Mouse (Mus musculus) midbrain, embryonic 14.5 days (tissue): ENCODE data around the gene Dnase1l3. TPM values are rescaled to one million over a fixed set of nuclear protein-coding genes. Genes with fewer than 3 reads are reported as not detected.
"Not testable (repeated sequence)": the region's sequence is repeated elsewhere in the genome, so short reads cannot be mapped to it uniquely, and the experiment has no call there.

ENCODE experiments used
- ATAC-seq: fragments of 200-750 bp; cut with Nextera tagmentation; 2 replicates; pipeline ENCODE4 v1.8.0; 2017; ENCODE audit warnings: moderate number of reproducible peaks, moderate library complexity; ENCODE audit not compliant: low FRiP score, low TSS enrichment
- DNase-seq: peaks from one replicate; pipeline ENCODE4 v3.0.0-alpha.2; 2015
- H3K27ac ChIP-seq: fragments of 300-500 bp; sonication (generic); replicated peaks from 2 replicates; pipeline ENCODE4 v1.5.1; 2014; ENCODE audit warnings: mild to moderate bottlenecking, low read depth, low read length, moderate library complexity
- H3K27me3 ChIP-seq: fragments of 300-500 bp; sonication (generic); 2 replicates; pipeline ENCODE4 v1.6.1; 2014; ENCODE audit warnings: low read length, control low read depth, mixed read lengths; ENCODE audit not compliant: control insufficient read depth, insufficient read depth
- H3K36me3 ChIP-seq: fragments of 300-500 bp; sonication (generic); 2 replicates; pipeline ENCODE4 v1.6.1; 2014; ENCODE audit warnings: low read length, control low read depth; ENCODE audit not compliant: control insufficient read depth, insufficient read depth
- H3K4me1 ChIP-seq: fragments of 300-500 bp; sonication (generic); 2 replicates; pipeline ENCODE4 v1.6.1; 2014; ENCODE audit warnings: mild to moderate bottlenecking, antibody characterized with exemption, low read length, control low read depth; ENCODE audit not compliant: control insufficient read depth, insufficient read depth
- H3K4me2 ChIP-seq: fragments of 300-500 bp; sonication (generic); 2 replicates; pipeline ENCODE4 v1.6.1; 2014; ENCODE audit warnings: mild to moderate bottlenecking, low read length, moderate library complexity
- H3K4me3 ChIP-seq: fragments of 300-500 bp; sonication (generic); replicated peaks from 2 replicates; pipeline ENCODE4 v1.5.1; 2014; ENCODE audit warnings: low read depth, low read length
- H3K9ac ChIP-seq: fragments of 300-500 bp; sonication (generic); replicated peaks from 2 replicates; pipeline ENCODE4 v1.6.1; 2014; ENCODE audit warnings: mild to moderate bottlenecking, low read length, moderate library complexity
- H3K9me3 ChIP-seq: fragments of 300-500 bp; sonication (generic); 2 replicates; pipeline ENCODE4 v1.6.1; 2016; ENCODE audit warnings: low read length, control low read depth, mixed read lengths; ENCODE audit not compliant: control insufficient read depth
- WGBS: fragments of 180-500 bp; shearing (Covaris S2); extraction: QIAGEN DNeasy Blood & Tissue Kit; methylation state at CpG from one replicate; pipeline ENCODE4 v1.1.7; 2014; 5-methylcytosine and 5-hydroxymethylcytosine counted together
- polyA plus RNA-seq: library from polyadenylated mRNA; unstranded; fragments of >200 nt; fragmentation: Nextera tagmentation; extraction: Ambion mirVana; gene quantifications from 2 replicates; pipeline ENCODE4 v1.2.1, GENCODE M21; 2014

Dnase1l3 gene
- polyA plus RNA-seq, 1 experiment from 2014 or later: 0.09 TPM

DNA sequence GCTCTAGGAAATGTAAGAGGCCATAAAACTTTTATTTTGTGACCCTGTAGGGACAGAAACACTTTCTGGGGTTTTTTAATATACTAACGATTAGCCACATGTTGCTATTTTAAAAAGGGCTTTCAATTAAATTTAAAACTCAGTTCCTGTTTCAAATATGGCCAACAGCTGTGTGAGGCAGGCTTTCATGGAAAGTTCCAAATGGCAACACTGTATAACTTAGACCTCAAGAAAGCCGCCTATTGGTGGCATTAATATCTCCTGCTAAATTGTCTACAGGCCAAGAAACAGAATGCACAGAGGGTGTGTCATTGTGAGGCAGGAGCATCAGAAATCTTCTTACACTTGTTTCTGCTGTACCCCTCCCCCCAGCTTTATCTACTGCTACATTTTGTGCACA is 13.1 kb upstream of the Dnase1l3 start:
- no peaks in the 10 kb centered on the region for H3K27me3 ChIP-seq
- no peak overlapping the region for H3K27ac ChIP-seq
- H3K4me1 ChIP-seq: peaks cover 7% of the 10 kb centered on the region
- no peak overlapping the region for H3K4me3 ChIP-seq
- DNase-seq: no peak
- no peak overlapping the region for H3K4me2 ChIP-seq
- ATAC-seq: no peak
- whole genome bisulfite sequencing: 90% methylated on average over 2 of the region's 2 CpGs
- H3K9ac ChIP-seq: no peak overlapping the region
- no peaks in the 10 kb centered on the region for H3K36me3 ChIP-seq
- H3K9me3 ChIP-seq: no peaks in the 10 kb centered on the region

DNA sequence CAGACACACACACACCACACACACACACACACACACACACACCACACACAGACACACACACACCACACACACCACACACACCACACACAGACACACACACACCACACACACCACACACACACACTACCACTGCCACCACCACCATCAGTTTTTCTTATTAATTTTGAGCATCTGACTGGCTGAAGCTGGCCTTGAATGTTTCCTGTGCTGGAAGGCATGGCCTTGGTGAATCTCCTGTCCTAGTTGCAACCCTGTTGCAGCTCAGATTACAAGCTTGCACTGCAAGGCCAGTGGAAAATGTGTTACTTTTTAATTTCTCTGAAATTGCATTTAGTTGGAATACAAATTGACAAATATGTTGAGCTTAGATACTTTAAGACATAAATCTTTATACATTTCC is 12.7 kb upstream of the Dnase1l3 start:
- H3K4me3 ChIP-seq: no peak overlapping the region
- H3K36me3 ChIP-seq: no peaks in the 10 kb centered on the region
- H3K27me3 ChIP-seq: peaks cover under 1% of the 10 kb centered on the region
- H3K9me3 ChIP-seq: no peaks in the 10 kb centered on the region
- DNase-seq (no peak), ATAC-seq (no peak)
- peaks cover 7% of the 10 kb centered on the region for H3K4me1 ChIP-seq
- H3K9ac ChIP-seq: no peak overlapping the region
- H3K27ac ChIP-seq: no peak overlapping the region
- no peak overlapping the region for H3K4me2 ChIP-seq

DNA sequence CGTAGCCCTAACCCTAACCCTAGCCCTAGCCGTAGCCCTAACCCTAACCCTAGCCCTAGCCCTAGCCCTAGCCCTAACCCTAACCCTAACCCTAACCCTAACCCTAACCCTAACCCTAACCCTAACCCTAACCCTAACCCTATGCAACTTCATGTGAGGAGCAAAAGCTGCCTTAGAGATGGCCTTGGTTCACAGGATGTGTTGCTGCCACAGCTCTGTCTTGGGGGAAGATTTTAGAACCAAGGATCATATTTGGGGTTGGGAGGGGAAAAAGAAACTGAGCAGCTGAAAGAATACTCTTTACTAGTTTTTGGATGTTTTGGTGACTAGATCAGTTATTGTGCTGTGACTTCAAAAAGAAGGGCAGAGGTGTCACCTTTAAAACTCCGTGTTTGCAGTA is 11.7 kb upstream of the Dnase1l3 start:
- H3K36me3 ChIP-seq, H3K4me2 ChIP-seq, H3K9me3 ChIP-seq, H3K27ac ChIP-seq, ATAC-seq, H3K4me1 ChIP-seq, H3K4me3 ChIP-seq, H3K9ac ChIP-seq, H3K27me3 ChIP-seq, DNase-seq: not testable (repeated sequence)
- WGBS: 65% methylated on average over 3 of the region's 3 CpGs

DNA sequence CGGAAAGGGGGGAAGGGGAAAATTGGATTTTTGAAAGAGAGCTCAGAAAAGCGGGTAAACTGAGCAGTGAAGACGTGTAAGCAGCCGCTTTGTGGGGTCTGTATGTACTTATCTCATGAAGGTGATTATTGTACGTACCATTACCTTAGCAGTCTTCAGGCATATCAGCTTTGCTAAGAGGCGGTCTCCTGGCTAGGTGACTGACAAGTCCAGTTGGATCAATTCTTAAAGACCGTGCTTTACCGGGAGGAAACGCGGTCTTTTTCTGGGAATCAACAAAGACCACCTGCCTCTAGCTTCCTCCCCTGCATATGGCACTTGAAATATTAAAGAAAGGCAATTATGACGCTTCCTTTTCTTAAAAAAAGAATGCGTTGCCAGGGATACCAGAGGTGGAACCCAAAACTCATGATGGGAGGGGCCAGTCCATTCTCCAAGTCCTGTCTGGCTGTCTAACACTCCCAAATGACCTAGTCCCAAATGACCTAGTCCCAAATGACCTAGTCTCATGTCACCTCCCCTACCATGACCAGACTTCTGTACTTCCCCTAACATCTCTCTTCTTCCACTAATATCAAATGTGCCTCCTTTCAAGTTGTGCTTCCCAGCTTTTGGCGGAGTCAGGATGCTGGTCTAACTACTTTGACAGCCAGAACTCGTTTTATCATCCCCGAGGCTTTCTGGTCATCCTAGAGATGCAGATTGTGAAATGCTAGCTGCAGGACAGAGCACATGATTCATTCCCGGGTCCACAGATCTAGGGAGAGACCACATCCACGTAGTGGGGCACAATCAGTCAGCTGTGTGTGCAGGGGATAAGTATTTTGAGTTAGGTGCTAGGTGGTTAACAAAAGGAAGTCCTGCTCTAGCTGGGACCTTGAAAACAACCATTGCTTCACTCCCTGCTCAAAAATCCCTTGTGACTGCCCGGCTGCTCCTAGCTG is 9.6 kb upstream of the Dnase1l3 start:
- Histone ChIP-seq H3K4me1 (peaks cover 7% of the 10 kb centered on the region), H3K9ac (peak overlapping the region; percentile 59), H3K4me2 (peak overlapping the region; percentile 57), H3K27ac (no peak overlapping the region), H3K36me3 (no peaks in the 10 kb centered on the region), H3K9me3 (no peaks in the 10 kb centered on the region), H3K27me3 (peaks cover 16% of the 10 kb centered on the region), H3K4me3 (peak overlapping the region; percentile 53)
- peak; percentile 29 for DNase-seq
- WGBS: 32% methylated on average over 18 of the region's 18 CpGs
- ATAC-seq: no peak

DNA sequence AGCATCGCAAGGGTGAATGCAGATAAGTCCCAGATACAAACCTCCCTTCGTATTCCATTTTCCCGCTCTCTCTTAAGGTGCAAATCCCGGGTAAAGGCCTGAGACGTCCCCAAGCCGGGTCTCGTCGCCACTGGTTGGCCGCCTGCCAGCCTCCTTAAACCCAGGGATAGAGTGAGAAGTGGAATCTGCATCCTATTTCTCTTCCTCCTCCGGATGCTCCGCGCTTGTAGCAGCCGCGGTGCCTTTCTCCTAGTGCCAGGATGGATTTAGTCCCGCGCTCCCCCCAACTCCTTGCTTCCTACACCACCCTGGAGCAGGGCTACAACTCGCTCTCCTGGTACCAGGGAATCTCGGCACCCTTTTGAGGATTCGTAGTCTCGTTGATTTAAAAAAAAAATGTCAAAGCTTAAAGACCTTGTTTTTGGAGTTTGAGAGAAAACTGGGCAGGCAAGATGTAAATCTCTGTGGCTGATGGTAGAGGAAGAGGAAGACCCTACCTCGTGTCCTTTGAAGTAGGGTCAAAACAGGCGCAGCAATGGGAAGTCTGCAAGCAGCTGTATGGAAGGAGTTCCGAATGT is 8.8 kb upstream of the Dnase1l3 start:
- H3K4me1 ChIP-seq: peaks cover 7% of the 10 kb centered on the region
- H3K9me3 ChIP-seq: no peaks in the 10 kb centered on the region
- under 1% methylated on average over 23 of the region's 23 CpGs for WGBS
- H3K4me2 ChIP-seq: peak overlapping the region; percentile 57
- H3K4me3 ChIP-seq: peak overlapping the region; percentile 53
- DNase-seq: peak; percentile 86
- peaks cover 16% of the 10 kb centered on the region for H3K27me3 ChIP-seq
- peak; percentile 62 for ATAC-seq
- H3K36me3 ChIP-seq: no peaks in the 10 kb centered on the region
- H3K27ac ChIP-seq: peak overlapping the region; percentile 65
- peak overlapping the region; percentile 59 for H3K9ac ChIP-seq

DNA sequence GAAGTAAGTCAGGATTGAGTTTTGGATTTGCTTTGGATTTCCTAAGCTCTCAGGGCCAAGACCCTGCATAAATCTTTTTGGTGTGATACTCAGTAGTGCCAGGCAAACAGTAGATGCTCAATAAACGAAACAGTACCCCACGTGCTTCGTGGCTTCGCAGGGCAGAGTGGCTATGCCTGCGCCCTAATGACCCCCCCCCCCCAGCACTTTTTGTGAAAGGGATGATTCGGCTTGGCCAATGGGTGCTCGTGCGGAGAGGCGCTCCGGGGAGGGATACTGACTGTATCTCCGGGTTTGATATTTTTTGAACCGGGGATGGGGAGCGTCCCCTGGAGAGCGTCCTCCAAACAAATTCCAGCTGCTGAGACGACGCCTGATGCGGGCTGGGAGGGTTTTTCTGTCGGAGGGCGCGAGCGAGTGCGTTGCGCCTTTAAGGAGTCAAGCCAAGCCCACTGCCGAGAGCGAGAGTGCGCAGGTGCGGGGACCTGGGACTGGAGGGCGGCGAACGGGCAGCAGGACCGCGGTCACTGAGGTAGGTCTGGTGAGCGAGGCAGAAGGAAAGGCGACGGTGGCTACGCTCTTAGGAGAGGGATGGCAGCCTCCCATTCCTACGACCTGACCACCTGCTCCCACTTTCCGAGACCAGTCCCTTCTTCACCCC is 8.2 kb upstream of the Dnase1l3 start, which contains the start of gene Abhd6:
Gene Abhd6, plus strand, starts transcription at position 471 of the 661 bp plus-strand sequence.
- ATAC-seq: peak; percentile 93
- H3K4me1 ChIP-seq: peaks cover 7% of the 10 kb centered on the region
- peak within 1 kb of the TSS; percentile 59 for H3K9ac ChIP-seq
- H3K4me2 ChIP-seq: peak within 1 kb of the TSS; percentile 57
- H3K4me3 ChIP-seq: peak within 1 kb of the TSS; percentile 53
- 2% methylated on average over 38 of the region's 38 CpGs for WGBS
- DNase-seq: peak; percentile 95
- H3K9me3 ChIP-seq: no peaks in the 10 kb centered on the region
- H3K27ac ChIP-seq: peak within 1 kb of the TSS; percentile 65
- H3K36me3 ChIP-seq: no peaks in the 10 kb centered on the region
- peaks cover 16% of the 10 kb centered on the region for H3K27me3 ChIP-seq

DNA sequence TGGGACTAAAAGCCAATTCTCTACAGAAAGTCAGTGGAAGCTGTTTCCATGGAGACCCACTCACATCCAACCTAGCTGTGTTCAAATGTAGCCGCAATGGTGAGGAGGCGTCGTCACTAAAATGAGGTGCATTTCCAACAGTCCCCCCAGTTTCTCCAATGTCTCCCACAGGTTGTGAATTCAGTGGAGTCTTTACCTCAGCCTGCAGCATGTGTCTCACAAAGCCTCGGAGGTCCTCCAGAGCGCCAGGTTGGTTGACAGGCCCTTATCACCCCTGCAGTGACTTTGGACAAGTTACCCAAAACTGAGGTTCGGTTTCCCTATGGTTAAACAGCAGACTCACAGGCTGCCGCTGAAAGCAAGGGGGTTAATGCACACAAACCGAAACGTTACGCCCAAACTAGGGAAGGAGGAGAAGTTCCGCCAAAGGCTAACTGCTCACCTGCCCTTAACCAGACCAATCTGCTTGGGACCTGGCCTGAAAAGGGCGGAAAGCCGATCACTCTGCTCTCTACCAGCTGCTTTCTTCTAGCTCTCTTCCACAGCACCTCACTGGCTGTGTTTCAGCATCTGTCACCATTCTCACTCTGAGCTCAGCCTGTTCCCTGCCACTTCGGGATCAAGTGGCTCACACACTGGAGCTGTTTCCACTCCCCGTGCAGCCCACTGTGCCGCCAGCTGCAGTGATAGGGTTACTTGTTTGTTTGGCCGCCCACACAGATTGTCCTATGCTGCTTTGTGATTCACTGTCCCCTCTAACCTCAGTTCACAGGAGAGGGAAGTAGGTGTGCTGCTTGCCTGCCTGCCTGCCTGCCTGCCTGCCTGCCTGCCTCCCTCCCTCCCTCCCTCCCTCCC is 6.7 kb upstream of the Dnase1l3 start:
- Histone ChIP-seq H3K9me3 (no peaks in the 10 kb centered on the region), H3K4me3 (no peak overlapping the region), H3K4me2 (no peak overlapping the region), H3K36me3 (no peaks in the 10 kb centered on the region), H3K9ac (no peak overlapping the region), H3K4me1 (peaks cover 7% of the 10 kb centered on the region), H3K27ac (no peak overlapping the region), H3K27me3 (peaks cover 16% of the 10 kb centered on the region)
- no peak for ATAC-seq
- 29% methylated on average over 17 of the region's 17 CpGs for WGBS
- DNase-seq: no peak

DNA sequence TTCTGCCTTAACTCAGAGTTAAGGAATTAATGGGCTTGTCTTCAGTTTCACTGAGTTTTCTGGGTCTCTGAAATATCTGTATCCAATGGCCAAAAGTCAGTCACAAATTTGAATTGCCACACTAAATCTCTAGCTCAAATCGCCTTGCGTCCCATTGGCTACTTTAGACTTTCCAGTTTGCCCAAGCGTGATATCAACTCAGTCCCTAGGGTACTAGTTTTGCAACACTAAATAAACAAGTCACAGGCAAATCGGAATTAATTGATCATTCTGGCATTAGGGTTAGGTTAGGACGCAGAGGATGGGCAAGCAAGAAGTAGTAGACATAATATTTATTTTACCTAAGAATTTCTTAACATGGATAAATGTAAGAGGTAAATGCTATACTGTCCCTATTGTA is 5.9 kb upstream of the Dnase1l3 start:
- no peaks in the 10 kb centered on the region for H3K9me3 ChIP-seq
- WGBS: 89% methylated on average over 5 of the region's 5 CpGs
- H3K4me2 ChIP-seq: no peak overlapping the region
- no peak overlapping the region for H3K4me3 ChIP-seq
- H3K27me3 ChIP-seq: peaks cover 16% of the 10 kb centered on the region
- H3K36me3 ChIP-seq: no peaks in the 10 kb centered on the region
- no peak overlapping the region for H3K9ac ChIP-seq
- H3K27ac ChIP-seq: no peak overlapping the region
- DNase-seq (no peak), ATAC-seq (no peak)
- H3K4me1 ChIP-seq: peaks cover 7% of the 10 kb centered on the region
